Mouse (Mus musculus): ENCODE data around the gene Tubb3. TPM values are rescaled to one million over a fixed set of nuclear protein-coding genes. Genes with fewer than 3 reads are reported as not detected.
"Not testable (repeated sequence)": the region's sequence is repeated elsewhere in the genome, so short reads cannot be mapped to it uniquely, and the experiment has no call there.

The Tubb3 gene
- polyA plus RNA-seq, 1 experiment from 2014 or later = 55.7 TPM

DNA sequence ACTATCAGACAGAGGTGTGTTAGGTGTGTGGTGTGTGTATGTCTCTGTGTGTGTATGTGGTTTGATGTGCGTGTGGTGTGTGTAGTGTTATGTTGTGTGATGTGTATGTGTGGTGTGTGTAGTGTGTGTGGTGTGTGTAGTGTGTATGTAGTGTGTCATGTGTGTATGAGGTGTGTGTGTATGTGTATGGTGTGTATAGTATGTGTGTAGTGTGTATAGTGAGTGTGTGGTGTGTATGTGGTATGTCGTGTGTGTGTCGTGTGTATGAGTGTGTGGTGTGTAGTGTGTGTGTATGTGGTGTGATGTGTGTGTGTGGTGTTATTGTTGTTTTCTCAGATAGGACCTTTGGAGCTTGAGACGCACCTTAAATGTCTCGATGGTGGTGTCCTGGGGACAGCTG lies 31.1 kb downstream of the Tubb3 start:
- no peak overlapping the region for H3K27ac ChIP-seq
- H3K9ac ChIP-seq = no peak overlapping the region
- peak overlapping the region; percentile 65; the same call in 1 of the 2 replicates for H3K4me3 ChIP-seq (replicated peaks)
- H3K4me1 ChIP-seq = peaks cover 7% of the 10 kb centered on the region; the same call in 1 of the 2 replicates
- no peaks in the 10 kb centered on the region for H3K27me3 ChIP-seq (replicated peaks)
- 81% methylated on average over 5 of the region's 5 CpGs for WGBS
- H3K4me2 ChIP-seq = peak overlapping the region; percentile 67; the same call in 1 of the 2 replicates
- H3K9me3 ChIP-seq = no peaks in the 10 kb centered on the region
- H3K36me3 ChIP-seq = no peaks in the 10 kb centered on the region
- ATAC-seq (ENCODE audit: insufficient read depth, low FRiP score, low read depth) = 0 out of 2 replicates have a peak, but pooled peaks have one; percentile 21

DNA sequence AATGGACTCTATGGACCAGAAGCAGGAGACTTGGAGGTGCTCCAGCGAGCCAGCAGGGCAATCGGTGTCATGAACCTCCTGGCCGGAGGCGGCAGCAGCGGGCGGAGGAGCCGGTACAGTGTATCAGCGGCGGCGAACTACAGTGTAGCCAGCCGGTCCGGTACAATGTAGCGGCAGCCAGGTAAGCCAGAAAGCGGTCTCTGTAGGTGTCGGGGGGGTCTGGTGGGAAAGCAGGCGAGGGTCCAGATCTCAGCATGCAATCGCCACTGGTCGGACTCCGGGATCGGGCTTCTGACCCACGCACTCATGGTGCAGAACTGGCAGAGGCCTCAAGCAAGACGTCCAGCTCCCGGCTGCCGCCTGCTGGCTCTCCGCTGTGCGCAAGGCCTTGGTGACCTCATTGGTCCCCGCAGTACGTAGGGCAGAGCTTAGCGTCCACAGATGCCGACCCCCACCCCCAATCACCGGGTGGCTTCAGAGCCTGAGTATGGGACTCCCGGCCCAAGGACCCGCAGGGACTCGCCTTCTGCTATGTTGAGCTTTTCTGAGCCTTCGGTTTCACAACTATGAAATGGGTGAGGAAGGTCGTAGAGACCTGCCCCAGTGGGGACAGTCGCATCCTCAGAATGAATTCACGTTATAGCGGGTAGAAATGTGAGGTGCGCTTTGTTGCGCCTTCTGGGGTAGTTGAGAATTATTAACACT lies 31.8 kb downstream of the Tubb3 start:
- WGBS = 1% methylated on average over 41 of the region's 41 CpGs
- Histone ChIP-seq H3K4me2 (peak overlapping the region; percentile 67), H3K9ac (peak overlapping the region; percentile 61), H3K27me3 (replicated peaks) (no peaks in the 10 kb centered on the region), H3K36me3 (no peaks in the 10 kb centered on the region), H3K4me3 (replicated peaks) (peak overlapping the region; percentile 65), H3K27ac (peak overlapping the region; percentile 55; the same call in 1 of the 2 replicates), H3K4me1 (peaks cover 7% of the 10 kb centered on the region; the same call in 1 of the 2 replicates), H3K9me3 (no peaks in the 10 kb centered on the region)
- peak; percentile 92 for ATAC-seq (ENCODE audit: insufficient read depth, low FRiP score, low read depth)

DNA sequence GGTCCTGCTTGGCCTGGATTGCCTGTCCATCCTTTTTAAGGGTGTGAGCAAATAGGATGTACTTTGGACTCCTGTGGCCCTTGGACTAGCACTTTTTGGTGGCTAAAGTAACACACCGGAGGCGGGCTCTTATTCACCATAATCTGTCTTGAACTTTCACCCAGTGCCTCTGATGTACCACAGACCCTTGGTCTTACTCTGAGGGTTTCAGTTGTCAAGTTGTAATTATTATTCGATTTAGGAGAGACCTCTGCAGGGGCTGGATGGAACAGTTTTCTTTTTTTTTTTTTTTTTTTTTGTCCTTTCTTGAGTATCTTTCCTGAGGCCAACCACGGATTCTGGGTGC lies 32.3 kb downstream of the Tubb3 start:
- Histone ChIP-seq H3K4me3 (replicated peaks) (peak overlapping the region; percentile 65), H3K27me3 (replicated peaks) (no peaks in the 10 kb centered on the region), H3K9ac (no peak overlapping the region), H3K9me3 (no peaks in the 10 kb centered on the region), H3K4me1 (peaks cover 7% of the 10 kb centered on the region; the same call in 1 of the 2 replicates), H3K27ac (no peak overlapping the region), H3K4me2 (peak overlapping the region; percentile 67), H3K36me3 (no peaks in the 10 kb centered on the region)
- 15% methylated on average over 4 of the region's 4 CpGs for WGBS
- no peak for ATAC-seq (ENCODE audit: insufficient read depth, low FRiP score, low read depth)

DNA sequence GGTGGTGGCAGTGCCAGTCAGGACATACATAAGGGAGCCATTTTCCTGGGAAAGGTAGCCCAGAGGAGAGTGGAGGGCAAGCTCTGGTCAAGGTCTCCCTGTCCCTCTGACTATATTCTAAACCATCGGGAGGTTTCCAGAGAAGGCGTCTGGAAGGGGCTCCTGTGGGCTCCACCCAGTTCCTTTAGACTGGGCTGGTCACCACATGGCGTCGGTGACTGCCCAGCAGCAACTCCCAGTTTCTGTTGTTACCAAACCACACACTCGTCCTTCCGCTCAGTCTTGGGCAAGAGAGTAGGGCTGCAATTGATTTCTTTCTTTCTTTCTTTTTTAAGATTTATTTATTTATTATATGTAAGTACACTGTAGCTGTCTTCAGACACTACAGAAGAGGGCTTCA lies 32.9 kb downstream of the Tubb3 start:
- H3K9ac ChIP-seq = no peak overlapping the region
- no peaks in the 10 kb centered on the region for H3K36me3 ChIP-seq
- WGBS = 79% methylated on average over 6 of the region's 6 CpGs
- peaks cover 7% of the 10 kb centered on the region; the same call in 1 of the 2 replicates for H3K4me1 ChIP-seq
- H3K27me3 ChIP-seq (replicated peaks) = no peaks in the 10 kb centered on the region
- H3K4me3 ChIP-seq (replicated peaks) = no peak overlapping the region
- H3K9me3 ChIP-seq = no peaks in the 10 kb centered on the region
- H3K27ac ChIP-seq = no peak overlapping the region
- ATAC-seq (ENCODE audit: insufficient read depth, low FRiP score, low read depth) = no peak
- peak overlapping the region; percentile 67; the same call in 1 of the 2 replicates for H3K4me2 ChIP-seq

DNA sequence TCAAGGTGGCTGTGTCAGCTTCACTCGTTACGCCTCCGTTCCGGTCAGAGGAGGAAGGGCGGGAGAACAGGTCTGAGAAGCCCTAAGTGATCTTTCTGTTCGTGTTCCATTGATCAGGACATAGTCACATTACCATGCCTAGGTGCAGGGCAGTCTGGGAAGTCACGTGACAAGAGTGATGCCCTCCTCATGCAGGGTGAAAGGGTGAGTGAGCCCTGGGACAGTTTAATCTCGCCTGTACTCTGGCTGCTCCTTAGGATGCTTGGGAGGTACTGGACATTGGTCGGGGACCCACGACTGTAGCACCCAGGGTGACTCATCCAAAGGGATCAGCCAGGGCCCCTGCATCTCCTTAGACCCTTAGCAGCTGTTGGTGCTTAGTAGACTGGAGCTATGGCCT lies 34.8 kb downstream of the Tubb3 start:
- Histone ChIP-seq H3K9me3 (no peaks in the 10 kb centered on the region), H3K27ac (no peak overlapping the region), H3K36me3 (no peaks in the 10 kb centered on the region), H3K4me2 (no peak overlapping the region), H3K4me3 (replicated peaks) (no peak overlapping the region), H3K27me3 (replicated peaks) (no peaks in the 10 kb centered on the region), H3K4me1 (peaks cover 7% of the 10 kb centered on the region; the same call in 1 of the 2 replicates), H3K9ac (no peak overlapping the region)
- ATAC-seq (ENCODE audit: insufficient read depth, low FRiP score, low read depth) = no peak
- 81% methylated on average over 10 of the region's 10 CpGs for WGBS

DNA sequence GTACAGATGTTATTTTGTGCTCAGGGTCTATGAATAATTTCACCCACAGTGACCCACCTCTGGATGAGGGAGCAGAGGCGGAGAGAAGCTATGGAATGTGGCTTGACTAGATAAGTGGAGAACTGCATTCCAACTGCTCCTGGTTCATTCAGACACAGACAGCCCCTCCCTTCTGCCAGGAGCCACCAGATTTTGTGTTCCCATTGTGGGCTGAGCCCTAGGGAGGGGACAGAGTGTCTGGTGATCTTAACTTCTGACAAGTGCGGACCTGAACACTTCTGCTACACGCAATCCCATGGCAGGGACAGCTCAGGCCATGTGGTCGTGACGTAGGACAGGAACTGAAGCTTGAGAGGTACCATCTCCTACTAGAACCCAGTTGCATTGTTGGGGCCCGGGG lies 35.6 kb downstream of the Tubb3 start:
- Histone ChIP-seq H3K4me2 (no peak overlapping the region), H3K27me3 (replicated peaks) (no peaks in the 10 kb centered on the region), H3K27ac (no peak overlapping the region), H3K9me3 (no peaks in the 10 kb centered on the region), H3K4me3 (replicated peaks) (no peak overlapping the region), H3K4me1 (peaks cover 7% of the 10 kb centered on the region; the same call in 1 of the 2 replicates), H3K36me3 (no peaks in the 10 kb centered on the region), H3K9ac (no peak overlapping the region)
- WGBS = 74% methylated on average over 6 of the region's 6 CpGs
- no peak for ATAC-seq (ENCODE audit: insufficient read depth, low FRiP score, low read depth)

DNA sequence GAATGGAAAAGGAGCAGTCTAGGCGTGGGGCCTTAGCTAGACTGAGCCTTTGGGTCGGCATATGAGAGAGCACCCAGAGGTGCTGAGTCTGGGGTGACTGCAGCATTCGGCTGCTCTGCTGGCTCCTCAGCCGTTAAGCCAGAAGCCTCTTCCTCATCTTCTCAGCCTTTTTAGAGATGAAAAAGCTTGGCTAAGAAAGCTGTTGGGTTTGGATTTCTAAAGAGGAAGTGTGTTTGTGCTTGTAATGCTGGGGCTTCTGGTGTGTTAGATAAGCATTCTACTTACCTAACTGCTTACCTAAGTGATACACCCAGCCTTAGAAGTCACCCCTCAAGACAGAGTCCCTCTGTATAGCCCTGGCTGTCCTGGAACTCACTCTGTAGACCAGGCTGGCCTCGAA lies 39.6 kb downstream of the Tubb3 start:
- Histone ChIP-seq H3K27ac (no peak overlapping the region), H3K36me3 (peaks cover 21% of the 10 kb centered on the region), H3K9me3 (no peaks in the 10 kb centered on the region), H3K4me3 (replicated peaks) (no peak overlapping the region), H3K4me2 (no peak overlapping the region), H3K27me3 (replicated peaks) (no peaks in the 10 kb centered on the region), H3K9ac (no peak overlapping the region), H3K4me1 (no peaks in the 10 kb centered on the region)
- WGBS = 81% methylated on average over 5 of the region's 5 CpGs
- no peak for ATAC-seq (ENCODE audit: insufficient read depth, low FRiP score, low read depth)

DNA sequence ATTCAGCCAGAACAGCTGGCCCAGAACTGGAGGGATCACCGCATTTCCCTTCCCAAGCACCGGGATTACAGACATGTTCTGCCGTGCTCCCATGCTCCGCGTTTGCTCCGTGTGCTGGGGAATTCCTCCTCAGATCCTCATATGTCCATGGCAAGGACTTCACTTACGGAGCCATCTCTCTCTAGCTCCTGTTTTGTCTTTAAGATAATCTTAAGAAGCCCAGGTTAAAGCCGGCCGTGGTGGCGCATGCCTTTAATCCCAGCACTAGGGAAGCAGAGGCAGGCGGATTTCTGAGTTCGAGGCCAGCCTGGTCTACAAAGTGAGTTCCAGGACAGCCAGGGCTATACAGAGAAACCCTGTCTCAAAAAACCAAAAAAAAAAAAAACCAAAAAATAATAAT lies 40.5 kb downstream of the Tubb3 start:
- H3K9me3 ChIP-seq; H3K4me2 ChIP-seq; H3K27me3 ChIP-seq (replicated peaks); H3K27ac ChIP-seq; H3K9ac ChIP-seq; H3K4me1 ChIP-seq; H3K4me3 ChIP-seq (replicated peaks); ATAC-seq (ENCODE audit: insufficient read depth, low FRiP score, low read depth): not testable (repeated sequence)
- 93% methylated on average over 12 of the region's 12 CpGs for WGBS
- peaks cover 24% of the 10 kb centered on the region for H3K36me3 ChIP-seq

DNA sequence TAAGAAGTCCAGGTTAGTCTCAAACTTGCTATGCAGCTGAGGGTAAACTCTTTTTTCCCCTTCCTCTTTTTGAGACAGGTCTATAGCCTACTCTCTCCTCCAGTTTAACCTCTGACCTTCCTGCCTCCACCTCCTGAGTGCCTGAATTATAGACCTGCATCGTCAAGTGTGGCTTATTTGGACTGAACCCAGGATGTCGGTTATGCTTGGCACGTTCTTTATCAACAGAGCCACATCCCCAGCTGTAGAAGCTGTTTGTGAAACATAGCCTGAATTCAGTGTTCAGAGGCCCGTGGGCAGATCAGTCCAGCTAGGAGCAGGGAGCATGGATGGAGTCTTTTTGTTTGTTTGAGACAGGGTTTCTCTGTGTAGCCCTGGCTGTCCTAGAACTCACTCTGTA lies 40.9 kb downstream of the Tubb3 start:
- Histone ChIP-seq H3K4me1 (no peaks in the 10 kb centered on the region), H3K9ac (no peak overlapping the region), H3K27me3 (replicated peaks) (no peaks in the 10 kb centered on the region), H3K36me3 (peaks cover 24% of the 10 kb centered on the region), H3K9me3 (no peaks in the 10 kb centered on the region), H3K4me2 (no peak overlapping the region), H3K4me3 (replicated peaks) (no peak overlapping the region), H3K27ac (no peak overlapping the region)
- ATAC-seq (ENCODE audit: insufficient read depth, low FRiP score, low read depth) = no peak
- WGBS = 78% methylated on average over 4 of the region's 4 CpGs

DNA sequence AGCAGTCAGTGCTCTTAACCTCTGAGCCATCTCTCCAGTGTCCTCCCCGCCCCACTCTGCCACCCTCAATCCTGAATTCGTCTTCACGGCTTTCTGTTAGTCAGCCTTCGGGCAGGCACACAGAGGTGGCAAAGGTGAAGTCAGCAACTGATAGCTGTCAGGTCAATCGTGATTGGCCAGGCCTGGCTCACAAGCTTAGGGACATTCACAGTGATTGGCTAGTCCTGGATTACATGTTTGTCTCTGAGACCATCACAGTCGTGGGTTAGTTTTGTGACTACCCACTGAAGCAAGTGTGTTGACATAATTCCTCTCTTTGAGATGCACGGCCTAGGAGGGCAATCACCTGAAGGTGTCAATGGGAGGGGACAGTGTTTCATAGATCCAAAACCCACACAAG lies 42.1 kb downstream of the Tubb3 start:
- Histone ChIP-seq H3K4me2 (no peak overlapping the region), H3K9me3 (no peaks in the 10 kb centered on the region), H3K27me3 (replicated peaks) (no peaks in the 10 kb centered on the region), H3K9ac (no peak overlapping the region), H3K36me3 (peaks cover 24% of the 10 kb centered on the region), H3K4me3 (replicated peaks) (no peak overlapping the region), H3K27ac (no peak overlapping the region), H3K4me1 (no peaks in the 10 kb centered on the region)
- ATAC-seq (ENCODE audit: insufficient read depth, low FRiP score, low read depth) = no peak
- WGBS = 64% methylated on average over 7 of the region's 7 CpGs

DNA sequence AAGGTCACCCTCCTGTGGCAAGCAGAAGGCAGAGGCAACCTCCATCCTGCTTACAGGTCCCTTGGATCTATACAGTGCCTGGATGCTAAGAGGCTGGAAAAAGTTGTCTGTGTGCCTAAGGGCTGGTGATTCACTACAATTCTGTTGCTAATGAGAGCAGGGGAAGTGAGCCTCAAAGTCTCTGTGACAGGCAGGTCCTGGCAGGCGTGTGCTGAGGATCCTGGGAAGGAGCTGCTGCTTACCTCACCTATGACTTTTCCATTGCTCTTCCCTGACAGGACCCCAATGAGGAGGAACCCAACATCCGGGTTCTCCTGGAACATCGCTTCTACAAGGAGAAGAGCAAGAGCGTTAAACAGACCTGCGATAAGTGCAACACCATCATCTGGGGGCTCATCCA lies 42.7 kb downstream of the Tubb3 start:
- no peaks in the 10 kb centered on the region for H3K4me1 ChIP-seq
- ATAC-seq (ENCODE audit: insufficient read depth, low FRiP score, low read depth) = no peak
- H3K27me3 ChIP-seq (replicated peaks) = no peaks in the 10 kb centered on the region
- H3K4me3 ChIP-seq (replicated peaks) = no peak overlapping the region
- H3K9me3 ChIP-seq = no peaks in the 10 kb centered on the region
- no peak overlapping the region for H3K4me2 ChIP-seq
- H3K9ac ChIP-seq = no peak overlapping the region
- WGBS = 86% methylated on average over 5 of the region's 5 CpGs
- H3K36me3 ChIP-seq = peaks cover 24% of the 10 kb centered on the region
- H3K27ac ChIP-seq = no peak overlapping the region

DNA sequence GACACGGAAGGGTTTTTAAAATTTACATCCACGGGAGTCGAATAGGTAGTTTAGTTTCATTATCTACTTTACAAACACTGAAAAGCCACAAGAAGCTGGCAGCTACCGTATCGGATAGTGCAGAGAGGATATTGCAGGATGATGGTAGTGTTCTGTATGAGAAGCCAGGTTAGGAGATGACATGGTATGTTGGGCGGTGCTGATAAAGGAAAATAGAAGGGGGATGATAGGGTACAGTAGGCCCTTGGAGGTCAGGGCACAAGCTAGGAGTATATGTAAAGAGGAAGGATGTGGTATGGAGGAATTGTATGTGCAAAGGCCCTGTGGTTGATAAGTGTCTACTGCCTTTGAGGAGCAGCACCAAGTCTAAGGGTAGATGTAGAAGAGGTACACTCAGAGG lies 43.3 kb downstream of the Tubb3 start:
- no peak for ATAC-seq (ENCODE audit: insufficient read depth, low FRiP score, low read depth)
- WGBS = 92% methylated on average over 6 of the region's 6 CpGs
- H3K4me2 ChIP-seq = no peak overlapping the region
- H3K4me1 ChIP-seq = no peaks in the 10 kb centered on the region
- H3K27ac ChIP-seq = no peak overlapping the region
- no peak overlapping the region for H3K9ac ChIP-seq
- no peak overlapping the region for H3K4me3 ChIP-seq (replicated peaks)
- H3K9me3 ChIP-seq = no peaks in the 10 kb centered on the region
- no peaks in the 10 kb centered on the region for H3K27me3 ChIP-seq (replicated peaks)
- H3K36me3 ChIP-seq = peaks cover 25% of the 10 kb centered on the region

DNA sequence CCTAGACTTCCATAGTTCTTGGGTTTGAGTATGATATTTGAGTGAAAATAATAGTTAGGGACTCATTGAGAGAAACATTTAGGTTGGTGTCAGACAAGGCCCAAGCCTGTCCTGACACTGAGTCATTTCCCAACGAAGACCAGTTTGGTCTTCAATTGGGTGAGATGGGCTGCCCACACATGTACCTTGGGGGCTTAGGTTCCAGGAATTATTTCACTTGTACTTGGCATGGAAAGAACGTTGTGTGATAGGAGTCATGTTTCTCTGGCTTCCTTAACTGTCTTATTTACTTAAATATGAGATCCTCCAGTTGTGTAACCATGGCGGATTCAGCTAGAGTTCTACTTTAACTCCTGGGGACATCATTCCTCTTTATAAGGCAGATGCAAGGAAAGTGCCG lies 52.4 kb downstream of the Tubb3 start:
- no peak overlapping the region for H3K9ac ChIP-seq
- H3K27ac ChIP-seq = no peak overlapping the region
- WGBS = 87% methylated on average over 4 of the region's 4 CpGs
- no peaks in the 10 kb centered on the region for H3K4me1 ChIP-seq
- H3K36me3 ChIP-seq = peaks cover 6% of the 10 kb centered on the region
- no peaks in the 10 kb centered on the region for H3K9me3 ChIP-seq
- H3K27me3 ChIP-seq (replicated peaks) = no peaks in the 10 kb centered on the region
- ATAC-seq (ENCODE audit: insufficient read depth, low FRiP score, low read depth) = no peak
- H3K4me3 ChIP-seq (replicated peaks) = no peak overlapping the region
- no peak overlapping the region for H3K4me2 ChIP-seq
